Mouse (Mus musculus) forebrain, embryonic 13.5 days (tissue): Measurements from ENCODE around the gene Alg9. TPM values are rescaled to one million over a fixed set of nuclear protein-coding genes. Genes with fewer than 3 reads are reported as not detected.

Experiments
- ATAC-seq: fragments of 200-750 bp; cut with Nextera tagmentation; 2 replicates; pipeline ENCODE4 v1.8.0; 2017
- H3K27ac ChIP-seq: fragments of 300-500 bp; sonication (generic); 2 replicates; pipeline ENCODE4 v1.5.1; 2015; ENCODE audit warnings: inconsistent platforms, mild to moderate bottlenecking, moderate library complexity
- H3K27me3 ChIP-seq: fragments of 300-500 bp; sonication (generic); 2 replicates; pipeline ENCODE4 v1.6.1; 2015; ENCODE audit warnings: mild to moderate bottlenecking, inconsistent platforms
- H3K36me3 ChIP-seq: fragments of 300-500 bp; sonication (generic); 2 replicates; pipeline ENCODE4 v1.6.1; 2015; ENCODE audit warnings: mild to moderate bottlenecking, inconsistent platforms; ENCODE audit not compliant: poor library complexity, severe bottlenecking
- H3K4me1 ChIP-seq: fragments of 300-500 bp; sonication (generic); 2 replicates; pipeline ENCODE4 v1.6.1; 2015; ENCODE audit warnings: inconsistent platforms
- H3K4me2 ChIP-seq: fragments of 300-500 bp; sonication (generic); 2 replicates; pipeline ENCODE4 v1.6.1; 2015; ENCODE audit warnings: inconsistent platforms, mild to moderate bottlenecking, moderate library complexity
- H3K4me3 ChIP-seq: fragments of 300-500 bp; sonication (generic); 2 replicates; pipeline ENCODE4 v1.5.1; 2015; ENCODE audit warnings: mild to moderate bottlenecking, inconsistent platforms
- H3K9ac ChIP-seq: fragments of 300-500 bp; sonication (generic); 2 replicates; pipeline ENCODE4 v1.6.1; 2015; ENCODE audit warnings: mild to moderate bottlenecking, inconsistent platforms
- H3K9me3 ChIP-seq: fragments of 300-500 bp; sonication (generic); replicated peaks from 2 replicates; pipeline ENCODE4 v1.6.1; 2016; ENCODE audit warnings: inconsistent platforms
- WGBS: fragments of 180-500 bp; shearing (Covaris S2); methylation state at CpG from one replicate; pipeline ENCODE4 v1.1.7; 2015; 5-methylcytosine and 5-hydroxymethylcytosine counted together
- polyA plus RNA-seq: library from polyadenylated mRNA; unstranded; fragments of >200 nt; fragmentation: Nextera tagmentation; extraction: Ambion mirVana; gene quantifications from 2 replicates; pipeline ENCODE4 v1.2.1, GENCODE M21; 2015

Gene Alg9
- polyA plus RNA-seq, 1 experiment from 2014 or later, result 33.5 TPM

GRCm38 (mm10) chr9:50742744-50743143 is 32.1 kb upstream of the Alg9 start:
- WGBS, result 73% methylated on average over 2 of the region's 2 CpGs

GRCm38 (mm10) chr9:50745806-50746205 is 29.0 kb upstream of the Alg9 start:
- Histone ChIP-seq H3K4me1 (peaks cover 8% of the 10 kb centered on the region), H3K9ac (peak overlapping the region; percentile 56)
- 10% methylated on average over 7 of the region's 7 CpGs for WGBS

More at GRCm38 (mm10) chr9:50742744-50743143, 32.1 kb upstream of the Alg9 start:
- Histone ChIP-seq H3K4me2 (no peak overlapping the region), H3K27ac (no peak overlapping the region), H3K9ac (no peak overlapping the region), H3K4me3 (no peak overlapping the region), H3K9me3 (no peaks in the 10 kb centered on the region), H3K36me3 (no peaks in the 10 kb centered on the region), H3K27me3 (peaks cover 14% of the 10 kb centered on the region; the same call in 1 of the 2 replicates), H3K4me1 (peaks cover 17% of the 10 kb centered on the region)
- no peak for ATAC-seq

GRCm38 (mm10) chr9:50746214-50746677 is 28.6 kb upstream of the Alg9 start, which contains the start of gene 2310030G06Rik:
Gene 2310030G06Rik (minus strand): TSS chr9:50746536.
- peaks cover 8% of the 10 kb centered on the region for H3K4me1 ChIP-seq
- H3K4me2 ChIP-seq, result peak within 1 kb of the TSS; percentile 64
- H3K9me3 ChIP-seq, result no peaks in the 10 kb centered on the region
- ATAC-seq, result peak; percentile 19; the same call in 1 of the 2 replicates
- under 1% methylated on average over 19 of the region's 19 CpGs for WGBS
- peak within 1 kb of the TSS; percentile 36 for H3K4me3 ChIP-seq
- no peak within 1 kb of the TSS for H3K27ac ChIP-seq
- peak within 1 kb of the TSS; percentile 56 for H3K9ac ChIP-seq
- H3K27me3 ChIP-seq, result peaks cover 14% of the 10 kb centered on the region; the same call in 1 of the 2 replicates
- no peaks in the 10 kb centered on the region for H3K36me3 ChIP-seq

More at GRCm38 (mm10) chr9:50745806-50746205, 29.0 kb upstream of the Alg9 start:
- Histone ChIP-seq H3K4me3 (peak overlapping the region; percentile 36), H3K36me3 (no peaks in the 10 kb centered on the region), H3K9me3 (no peaks in the 10 kb centered on the region), H3K4me2 (peak overlapping the region; percentile 64), H3K27ac (no peak overlapping the region), H3K27me3 (peaks cover 14% of the 10 kb centered on the region; the same call in 1 of the 2 replicates)
- ATAC-seq, result no peak

GRCm38 (mm10) chr9:50750706-50751105 is 24.1 kb upstream of the Alg9 start:
- Histone ChIP-seq H3K27ac (no peak overlapping the region), H3K4me3 (no peak overlapping the region), H3K36me3 (no peaks in the 10 kb centered on the region), H3K4me2 (no peak overlapping the region), H3K9me3 (no peaks in the 10 kb centered on the region), H3K9ac (no peak overlapping the region), H3K4me1 (peaks cover 14% of the 10 kb centered on the region), H3K27me3 (peaks cover 12% of the 10 kb centered on the region; the same call in 1 of the 2 replicates)
- no peak for ATAC-seq
- 79% methylated on average over 6 of the region's 6 CpGs for WGBS

- Histone ChIP-seq H3K4me1 (peaks cover 8% of the 10 kb centered on the region; the same call in 1 of the 2 replicates), H3K4me2 (no peak within 1 kb of the TSS), H3K27ac (no peak within 1 kb of the TSS), H3K4me3 (no peak within 1 kb of the TSS), H3K9me3 (no peaks in the 10 kb centered on the region), H3K36me3 (no peaks in the 10 kb centered on the region), H3K9ac (no peak within 1 kb of the TSS), H3K27me3 (peaks cover 7% of the 10 kb centered on the region; the same call in 1 of the 2 replicates)
- 77% methylated on average over 22 of the region's 22 CpGs for WGBS
- ATAC-seq, result no peak
Measured at GRCm38 (mm10) chr9:50751323-50751722, 23.5 kb upstream of the Alg9 start, which contains the start of gene Cryab. Gene Cryab (plus strand): TSS chr9:50751325.

- H3K27me3 ChIP-seq, result no peaks in the 10 kb centered on the region
- no peak within 1 kb of the TSS for H3K4me3 ChIP-seq
- ATAC-seq, result no peak
- H3K9ac ChIP-seq, result no peak within 1 kb of the TSS
- H3K27ac ChIP-seq, result no peak within 1 kb of the TSS
- H3K4me2 ChIP-seq, result no peak within 1 kb of the TSS
- 73% methylated on average over 14 of the region's 14 CpGs for WGBS
- H3K36me3 ChIP-seq, result no peaks in the 10 kb centered on the region
- peaks cover 6% of the 10 kb centered on the region; the same call in 1 of the 2 replicates for H3K4me1 ChIP-seq
- no peaks in the 10 kb centered on the region for H3K9me3 ChIP-seq
Measured at GRCm38 (mm10) chr9:50752054-50752602, 22.7 kb upstream of the Alg9 start, which contains the start of gene Hspb2. Gene Hspb2 (minus strand): TSS chr9:50752354.

GRCm38 (mm10) chr9:50752784-50753615 is 21.8 kb upstream of the Alg9 start:
- no peak overlapping the region for H3K9ac ChIP-seq
- H3K27me3 ChIP-seq, result no peaks in the 10 kb centered on the region
- H3K4me2 ChIP-seq, result no peak overlapping the region
- no peaks in the 10 kb centered on the region for H3K36me3 ChIP-seq
- no peak overlapping the region for H3K27ac ChIP-seq
- H3K9me3 ChIP-seq, result no peaks in the 10 kb centered on the region
- H3K4me3 ChIP-seq, result no peak overlapping the region
- WGBS, result 74% methylated on average over 17 of the region's 17 CpGs
- H3K4me1 ChIP-seq, result peaks cover 6% of the 10 kb centered on the region; the same call in 1 of the 2 replicates
- no peak for ATAC-seq

- Histone ChIP-seq H3K36me3 (no peaks in the 10 kb centered on the region), H3K4me1 (peaks cover 6% of the 10 kb centered on the region; the same call in 1 of the 2 replicates), H3K9ac (no peak overlapping the region), H3K27me3 (no peaks in the 10 kb centered on the region), H3K4me3 (no peak overlapping the region), H3K4me2 (no peak overlapping the region), H3K27ac (no peak overlapping the region), H3K9me3 (no peaks in the 10 kb centered on the region)
- no peak for ATAC-seq
- WGBS, result 78% methylated on average over 7 of the region's 7 CpGs
Measured at GRCm38 (mm10) chr9:50753947-50754346, 20.9 kb upstream of the Alg9 start.

- Histone ChIP-seq H3K4me3 (no peak overlapping the region), H3K27ac (no peak overlapping the region), H3K36me3 (no peaks in the 10 kb centered on the region), H3K27me3 (0 out of 2 replicates have a peak, but pooled peaks cover 3% of the 10 kb centered on the region), H3K9me3 (no peaks in the 10 kb centered on the region), H3K9ac (no peak overlapping the region), H3K4me1 (peaks cover 6% of the 10 kb centered on the region; the same call in 1 of the 2 replicates), H3K4me2 (no peak overlapping the region)
- ATAC-seq, result no peak
- WGBS, result 44% methylated on average over 5 of the region's 5 CpGs
Measured at GRCm38 (mm10) chr9:50756711-50757110, 18.1 kb upstream of the Alg9 start.

- 64% methylated on average over 6 of the region's 6 CpGs for WGBS
Measured at GRCm38 (mm10) chr9:50761520-50762243, 13.1 kb upstream of the Alg9 start.

GRCm38 (mm10) chr9:50763331-50763730 is 11.5 kb upstream of the Alg9 start:
- Histone ChIP-seq H3K4me1 (peaks cover 8% of the 10 kb centered on the region), H3K9me3 (no peaks in the 10 kb centered on the region), H3K9ac (no peak overlapping the region), H3K4me3 (no peak overlapping the region), H3K27me3 (0 out of 2 replicates have a peak, but pooled peaks cover 3% of the 10 kb centered on the region), H3K36me3 (no peaks in the 10 kb centered on the region), H3K4me2 (no peak overlapping the region), H3K27ac (no peak overlapping the region)
- ATAC-seq, result no peak
- WGBS, result 78% methylated on average over 1 of the region's 1 CpGs

More at GRCm38 (mm10) chr9:50761520-50762243, 13.1 kb upstream of the Alg9 start:
- Histone ChIP-seq H3K27ac (no peak overlapping the region), H3K9ac (no peak overlapping the region), H3K4me2 (no peak overlapping the region), H3K27me3 (0 out of 2 replicates have a peak, but pooled peaks cover 3% of the 10 kb centered on the region), H3K36me3 (no peaks in the 10 kb centered on the region), H3K9me3 (no peaks in the 10 kb centered on the region), H3K4me1 (no peaks in the 10 kb centered on the region), H3K4me3 (no peak overlapping the region)
- no peak for ATAC-seq
